Mouse (Mus musculus) embryonic facial prominence, embryonic 14.5 days (tissue): ENCODE results near the gene Smarcd1. TPM values are rescaled to one million over a fixed set of nuclear protein-coding genes. Genes with fewer than 3 reads are reported as not detected.

Experiments used
- polyA plus RNA-seq: library from polyadenylated mRNA; unstranded; fragments of >200 nt; fragmentation: Nextera tagmentation; extraction: Ambion mirVana; gene quantifications from 2 replicates; pipeline ENCODE4 v1.2.1, GENCODE M21; 2014

The Smarcd1 gene
- polyA plus RNA-seq, 1 experiment from 2014 or later: 27.9 TPM

Other genes starting within 250 kb of the Smarcd1 start
- gene Nckap5l, start 244.4 kb upstream of the Smarcd1 start, polyA plus RNA-seq: 12.5 and 13.1 TPM in 2 replicates
- gene Bcdin3d, start 227.4 kb upstream of the Smarcd1 start, polyA plus RNA-seq: 10.8 and 12.9 TPM in 2 replicates
- 1.1 and 1.5 TPM in 2 replicates for gene Faim2, start 174.0 kb upstream of the Smarcd1 start, polyA plus RNA-seq
- 0.11 TPM in 1 of 2 replicates, not detected in the other for gene Aqp2, start 123.1 kb upstream of the Smarcd1 start, polyA plus RNA-seq
- 1.8 and 2.9 TPM in 2 replicates for gene Aqp5, start 111.3 kb upstream of the Smarcd1 start, polyA plus RNA-seq
- not detected in 2 replicates for gene Aqp6, start 100.7 kb upstream of the Smarcd1 start, polyA plus RNA-seq
- 75.7 and 89.8 TPM in 2 replicates for gene Racgap1, start 50.5 kb upstream of the Smarcd1 start, polyA plus RNA-seq
- gene Asic1, start 31.8 kb upstream of the Smarcd1 start, polyA plus RNA-seq: 4.1 and 4.6 TPM in 2 replicates
- not detected in 2 replicates for gene Gm17349, start 3.4 kb downstream of the Smarcd1 start, polyA plus RNA-seq
- gene Gpd1, start 15.4 kb downstream of the Smarcd1 start, polyA plus RNA-seq: 2.0 and 7.3 TPM in 2 replicates
- 176 and 180 TPM in 2 replicates for gene Cox14, start 23.5 kb downstream of the Smarcd1 start, polyA plus RNA-seq
- 70.3 and 81.1 TPM in 2 replicates for gene Cers5, start 70.8 kb downstream of the Smarcd1 start, polyA plus RNA-seq
- 66.6 and 72.6 TPM in 2 replicates for gene Lima1, start 173.3 kb downstream of the Smarcd1 start, polyA plus RNA-seq